Mouse (Mus musculus): ENCODE data around the gene Gna14. TPM values are rescaled to one million over a fixed set of nuclear protein-coding genes. Genes with fewer than 3 reads are reported as not detected.
A peak's percentile ranks its signal among the peaks of the same experiment; 100 is the strongest.

Gna14 gene
- total and polyA plus RNA-seq, 2 experiments from 2014 or later: 0.60 to 0.93 TPM

- TF ChIP-seq CTCF (IDR thresholded peaks at IDR 0.05): no peak
- no peaks in the 10 kb centered on the region for H3K9me3 ChIP-seq (ENCODE audit: low read length)
- no peak for DNase-seq (ENCODE audit: low spot score)
These were observed 11.1 kb downstream of the Gna14 start for GRCm38 (mm10) chr19:16446612-16447011.

GRCm38 (mm10) chr19:16447832-16448621, 12.5 kb downstream of the Gna14 start:
- peak; percentile 31 for DNase-seq (ENCODE audit: low spot score)
- no peak overlapping the region for H3K9ac ChIP-seq (replicated peaks; ENCODE audit: low read length, poor library complexity, severe bottlenecking)
- no peak for TF ChIP-seq CTCF (IDR thresholded peaks at IDR 0.05)
- H3K4me1 ChIP-seq (ENCODE audit: insufficient read depth, low read length): no peaks in the 10 kb centered on the region
- H3K4me2 ChIP-seq (ENCODE audit: low read depth, low read length, poor library complexity, severe bottlenecking): no peak overlapping the region
- WGBS: 75% methylated on average over 6 of the region's 6 CpGs
- no peaks in the 10 kb centered on the region for H3K27me3 ChIP-seq (ENCODE audit: insufficient read depth, low read length)
- H3K27ac ChIP-seq (ENCODE audit: low read depth, low read length): no peak overlapping the region
- no peak overlapping the region for H3K4me3 ChIP-seq (ENCODE audit: low read depth, low read length)
- no peak for ATAC-seq (ENCODE audit: low FRiP score)
- H3K36me3 ChIP-seq (ENCODE audit: insufficient read depth, low read length): no peaks in the 10 kb centered on the region
- H3K9me3 ChIP-seq (ENCODE audit: low read length): no peaks in the 10 kb centered on the region

More at GRCm38 (mm10) chr19:16446612-16447011, 11.1 kb downstream of the Gna14 start:
- no peak overlapping the region for H3K27ac ChIP-seq (ENCODE audit: low read depth, low read length)
- H3K9ac ChIP-seq (replicated peaks; ENCODE audit: low read length, poor library complexity, severe bottlenecking): no peak overlapping the region
- ATAC-seq (ENCODE audit: low FRiP score): no peak
- H3K36me3 ChIP-seq (ENCODE audit: insufficient read depth, low read length): no peaks in the 10 kb centered on the region
- WGBS: 84% methylated on average over 6 of the region's 6 CpGs
- H3K4me3 ChIP-seq (ENCODE audit: low read depth, low read length): no peak overlapping the region
- no peak overlapping the region for H3K4me2 ChIP-seq (ENCODE audit: low read depth, low read length, poor library complexity, severe bottlenecking)
- H3K27me3 ChIP-seq (ENCODE audit: insufficient read depth, low read length): no peaks in the 10 kb centered on the region
- H3K4me1 ChIP-seq (ENCODE audit: insufficient read depth, low read length): no peaks in the 10 kb centered on the region

- TF ChIP-seq CTCF (IDR thresholded peaks at IDR 0.05): no peak
- H3K27ac ChIP-seq (ENCODE audit: low read depth, low read length): no peak overlapping the region
- WGBS: 84% methylated on average over 5 of the region's 5 CpGs
- no peak overlapping the region for H3K4me2 ChIP-seq (ENCODE audit: low read depth, low read length, poor library complexity, severe bottlenecking)
- no peak overlapping the region for H3K9ac ChIP-seq (replicated peaks; ENCODE audit: low read length, poor library complexity, severe bottlenecking)
- no peaks in the 10 kb centered on the region for H3K27me3 ChIP-seq (ENCODE audit: insufficient read depth, low read length)
- no peaks in the 10 kb centered on the region for H3K9me3 ChIP-seq (ENCODE audit: low read length)
- H3K4me1 ChIP-seq (ENCODE audit: insufficient read depth, low read length): no peaks in the 10 kb centered on the region
- DNase-seq (ENCODE audit: low spot score): no peak
- no peak for ATAC-seq (ENCODE audit: low FRiP score)
- no peaks in the 10 kb centered on the region for H3K36me3 ChIP-seq (ENCODE audit: insufficient read depth, low read length)
- no peak overlapping the region for H3K4me3 ChIP-seq (ENCODE audit: low read depth, low read length)
These were observed 13.2 kb downstream of the Gna14 start for GRCm38 (mm10) chr19:16448796-16449195.

GRCm38 (mm10) chr19:16450824-16451223, 15.3 kb downstream of the Gna14 start:
- Histone ChIP-seq H3K4me3 (ENCODE audit: low read depth, low read length) (no peak overlapping the region), H3K4me2 (ENCODE audit: low read depth, low read length, poor library complexity, severe bottlenecking) (no peak overlapping the region), H3K9me3 (ENCODE audit: low read length) (no peaks in the 10 kb centered on the region), H3K36me3 (ENCODE audit: insufficient read depth, low read length) (no peaks in the 10 kb centered on the region), H3K4me1 (ENCODE audit: insufficient read depth, low read length) (no peaks in the 10 kb centered on the region), H3K27me3 (ENCODE audit: insufficient read depth, low read length) (no peaks in the 10 kb centered on the region), H3K27ac (ENCODE audit: low read depth, low read length) (no peak overlapping the region), H3K9ac (replicated peaks; ENCODE audit: low read length, poor library complexity, severe bottlenecking) (no peak overlapping the region)
- no peak for TF ChIP-seq CTCF (IDR thresholded peaks at IDR 0.05)
- no peak for ATAC-seq (ENCODE audit: low FRiP score)
- no peak for DNase-seq (ENCODE audit: low spot score)
- 82% methylated on average over 3 of the region's 3 CpGs for WGBS

GRCm38 (mm10) chr19:16456181-16456580, 20.6 kb downstream of the Gna14 start:
- Histone ChIP-seq H3K9ac (replicated peaks; ENCODE audit: low read length, poor library complexity, severe bottlenecking) (no peak overlapping the region), H3K4me3 (ENCODE audit: low read depth, low read length) (no peak overlapping the region), H3K36me3 (ENCODE audit: insufficient read depth, low read length) (no peaks in the 10 kb centered on the region), H3K27ac (ENCODE audit: low read depth, low read length) (no peak overlapping the region), H3K4me1 (ENCODE audit: insufficient read depth, low read length) (no peaks in the 10 kb centered on the region), H3K9me3 (ENCODE audit: low read length) (no peaks in the 10 kb centered on the region), H3K27me3 (ENCODE audit: insufficient read depth, low read length) (no peaks in the 10 kb centered on the region), H3K4me2 (ENCODE audit: low read depth, low read length, poor library complexity, severe bottlenecking) (no peak overlapping the region)
- DNase-seq (ENCODE audit: low spot score): no peak
- WGBS: 85% methylated on average over 2 of the region's 2 CpGs
- ATAC-seq (ENCODE audit: low FRiP score): no peak
- TF ChIP-seq CTCF (IDR thresholded peaks at IDR 0.05): no peak

- Histone ChIP-seq H3K27ac (ENCODE audit: low read depth, low read length) (no peak overlapping the region), H3K27me3 (ENCODE audit: insufficient read depth, low read length) (no peaks in the 10 kb centered on the region), H3K36me3 (ENCODE audit: insufficient read depth, low read length) (no peaks in the 10 kb centered on the region), H3K9me3 (ENCODE audit: low read length) (no peaks in the 10 kb centered on the region), H3K4me3 (ENCODE audit: low read depth, low read length) (no peak overlapping the region), H3K9ac (replicated peaks; ENCODE audit: low read length, poor library complexity, severe bottlenecking) (no peak overlapping the region), H3K4me2 (ENCODE audit: low read depth, low read length, poor library complexity, severe bottlenecking) (no peak overlapping the region), H3K4me1 (ENCODE audit: insufficient read depth, low read length) (no peaks in the 10 kb centered on the region)
- WGBS: 85% methylated on average over 6 of the region's 6 CpGs
- no peak for DNase-seq (ENCODE audit: low spot score)
- no peak for ATAC-seq (ENCODE audit: low FRiP score)
- TF ChIP-seq CTCF (IDR thresholded peaks at IDR 0.05): no peak
These were observed 21.6 kb downstream of the Gna14 start for GRCm38 (mm10) chr19:16457127-16457526.
